Mouse (Mus musculus): ENCODE measurements around the gene Zfp36l2. TPM values are rescaled to one million over a fixed set of nuclear protein-coding genes. Genes with fewer than 3 reads are reported as not detected.

The Zfp36l2 gene
- polyA plus RNA-seq, 1 experiment from 2014 or later, result 5.0 TPM

DNA sequence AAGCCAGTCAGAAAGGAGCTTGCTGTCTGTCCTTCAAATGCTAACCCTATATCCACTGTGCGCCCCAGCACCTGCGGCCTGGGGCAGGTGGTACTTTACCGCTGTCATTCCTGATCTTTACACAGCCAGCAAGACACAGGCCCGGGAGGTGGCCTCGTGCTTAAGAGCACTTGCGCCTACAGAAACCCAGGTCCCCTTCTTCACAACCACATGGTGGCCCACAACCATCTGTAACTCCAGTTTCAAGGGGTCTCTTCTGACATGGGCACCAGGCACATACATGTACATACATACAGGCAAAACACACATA, 32.8 kb downstream of the Zfp36l2 start:
- ATAC-seq, result no peak
- H3K4me1 ChIP-seq, result peaks cover 8% of the 10 kb centered on the region; the same call in 1 of the 2 replicates
- H3K4me3 ChIP-seq, result no peak overlapping the region
- no peak overlapping the region for H3K27ac ChIP-seq
- 92% methylated on average over 6 of the region's 6 CpGs for WGBS
- no peaks in the 10 kb centered on the region for H3K9me3 ChIP-seq (replicated peaks)
- no peak overlapping the region for H3K4me2 ChIP-seq
- H3K36me3 ChIP-seq (ENCODE audit: poor library complexity, severe bottlenecking), result no peaks in the 10 kb centered on the region
- H3K27me3 ChIP-seq, result peaks cover 13% of the 10 kb centered on the region
- no peak overlapping the region for H3K9ac ChIP-seq

DNA sequence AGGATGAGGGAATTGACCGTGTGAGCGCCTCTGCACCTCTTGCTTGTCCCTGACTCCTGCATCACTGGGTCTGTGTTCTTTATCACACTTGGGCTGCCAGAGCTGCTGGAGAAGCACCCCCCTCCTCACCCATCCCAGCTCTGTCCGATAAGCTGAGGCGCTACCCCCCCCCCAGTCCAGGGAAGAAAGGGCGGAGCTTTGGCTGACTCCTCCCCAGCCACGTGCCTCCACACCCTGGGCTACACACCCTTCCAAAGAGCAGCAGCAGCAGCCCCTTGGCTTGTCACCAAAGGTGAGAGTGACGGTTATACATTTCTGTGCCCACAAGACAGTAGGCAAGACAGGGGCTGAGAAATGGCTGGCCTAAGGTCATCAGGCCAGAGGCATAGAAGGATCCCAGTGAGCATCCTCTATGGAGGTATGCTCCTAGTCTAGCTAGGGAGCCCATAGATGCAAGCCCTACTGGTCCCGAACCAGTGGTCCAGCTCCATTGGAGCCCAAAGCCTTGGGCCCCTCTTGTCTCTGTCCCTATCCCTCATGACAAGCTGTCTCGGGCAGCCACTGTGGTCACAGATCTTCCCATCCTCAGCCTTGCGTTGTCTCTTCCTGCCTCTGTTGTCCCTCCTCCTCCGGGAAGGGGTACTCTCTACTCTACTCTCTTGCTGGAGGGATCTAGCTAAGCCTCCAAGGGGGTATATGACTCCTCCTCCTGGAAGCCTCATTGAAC, 33.3 kb downstream of the Zfp36l2 start:
- WGBS, result 92% methylated on average over 11 of the region's 11 CpGs
- ATAC-seq, result no peak
- no peaks in the 10 kb centered on the region for H3K36me3 ChIP-seq (ENCODE audit: poor library complexity, severe bottlenecking)

GRCm38 (mm10) chr17:84152976-84153786, 34.6 kb downstream of the Zfp36l2 start:
- Histone ChIP-seq H3K36me3 (ENCODE audit: poor library complexity, severe bottlenecking) (no peaks in the 10 kb centered on the region), H3K27me3 (peaks cover 13% of the 10 kb centered on the region), H3K4me2 (no peak overlapping the region), H3K27ac (no peak overlapping the region), H3K9ac (no peak overlapping the region), H3K4me3 (no peak overlapping the region), H3K9me3 (replicated peaks) (no peaks in the 10 kb centered on the region), H3K4me1 (peaks cover 24% of the 10 kb centered on the region)
- ATAC-seq, result no peak
- WGBS, result 84% methylated on average over 12 of the region's 12 CpGs

More for the DNA sequence above, 33.3 kb downstream of the Zfp36l2 start:
- Histone ChIP-seq H3K4me2 (no peak overlapping the region), H3K9ac (no peak overlapping the region), H3K4me3 (no peak overlapping the region), H3K9me3 (replicated peaks) (no peaks in the 10 kb centered on the region), H3K4me1 (peaks cover 12% of the 10 kb centered on the region), H3K27ac (no peak overlapping the region), H3K27me3 (peaks cover 13% of the 10 kb centered on the region)

DNA sequence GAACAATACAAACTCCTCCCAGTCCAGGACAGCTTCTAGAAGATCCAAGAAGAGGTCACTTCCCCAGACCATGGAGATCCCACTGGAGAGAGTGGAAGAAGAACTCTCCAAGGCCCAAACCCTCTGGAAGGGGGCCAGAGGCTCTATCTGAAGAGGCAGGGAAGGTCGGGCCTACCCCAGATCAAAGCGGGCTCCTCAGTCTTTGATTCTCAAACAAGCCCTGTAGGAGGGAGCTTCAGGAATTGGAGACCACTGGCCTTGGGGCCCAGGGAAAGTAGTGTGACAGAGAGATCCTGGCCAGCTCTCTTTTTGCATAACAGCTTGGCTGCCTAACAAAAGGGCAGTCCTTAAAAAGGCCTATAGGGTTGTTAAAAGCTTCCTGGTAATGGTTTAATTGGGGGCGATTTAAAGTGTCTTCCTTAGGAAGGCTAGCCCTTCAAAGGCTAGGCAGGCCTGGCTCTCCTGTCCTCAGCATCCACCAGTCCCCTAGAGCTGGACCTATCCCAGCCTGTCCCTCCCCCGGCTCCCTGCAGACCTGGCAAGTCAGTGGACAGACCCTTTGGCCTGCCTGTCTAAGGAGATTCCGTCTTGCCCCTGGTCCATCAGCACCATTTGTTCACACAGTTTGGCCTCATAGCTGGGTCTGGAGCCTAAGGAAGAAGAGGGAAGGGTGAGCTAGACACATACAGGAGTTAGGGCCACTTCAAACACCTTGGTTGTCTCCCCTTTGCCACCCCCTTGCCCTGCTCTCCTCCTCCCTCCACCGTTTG, 35.4 kb downstream of the Zfp36l2 start:
- no peaks in the 10 kb centered on the region for H3K9me3 ChIP-seq (replicated peaks)
- no peak overlapping the region for H3K9ac ChIP-seq
- WGBS, result 28% methylated on average over 6 of the region's 6 CpGs
- H3K27me3 ChIP-seq, result peaks cover 7% of the 10 kb centered on the region
- no peak overlapping the region for H3K4me2 ChIP-seq
- H3K36me3 ChIP-seq (ENCODE audit: poor library complexity, severe bottlenecking), result no peaks in the 10 kb centered on the region
- H3K27ac ChIP-seq, result no peak overlapping the region
- no peak for ATAC-seq
- peaks cover 24% of the 10 kb centered on the region for H3K4me1 ChIP-seq
- H3K4me3 ChIP-seq, result no peak overlapping the region

DNA sequence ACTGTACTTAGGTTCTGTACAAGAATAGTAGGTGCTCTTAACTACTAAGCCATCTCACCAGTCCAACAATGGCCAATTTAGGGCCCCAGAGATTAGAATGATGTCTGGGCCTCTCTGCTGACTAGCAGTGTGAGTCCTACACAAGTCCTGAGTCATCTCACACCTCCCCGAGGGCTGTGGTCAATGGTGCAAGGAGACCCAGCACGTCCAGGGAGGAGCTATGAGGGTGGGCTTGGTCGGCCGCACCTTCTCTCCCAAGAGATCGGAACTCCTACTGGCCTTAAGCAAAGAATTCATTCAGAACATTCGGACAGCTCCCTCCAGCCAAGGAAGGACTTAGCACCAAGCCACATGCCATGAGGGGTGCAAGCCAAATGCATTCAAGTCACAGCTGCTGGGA, 36.4 kb downstream of the Zfp36l2 start:
- Histone ChIP-seq H3K4me2 (no peak overlapping the region), H3K9ac (no peak overlapping the region), H3K36me3 (ENCODE audit: poor library complexity, severe bottlenecking) (no peaks in the 10 kb centered on the region), H3K27me3 (no peaks in the 10 kb centered on the region), H3K9me3 (replicated peaks) (no peaks in the 10 kb centered on the region), H3K4me3 (no peak overlapping the region), H3K27ac (no peak overlapping the region), H3K4me1 (peaks cover 31% of the 10 kb centered on the region)
- WGBS, result 84% methylated on average over 6 of the region's 6 CpGs
- ATAC-seq, result no peak

DNA sequence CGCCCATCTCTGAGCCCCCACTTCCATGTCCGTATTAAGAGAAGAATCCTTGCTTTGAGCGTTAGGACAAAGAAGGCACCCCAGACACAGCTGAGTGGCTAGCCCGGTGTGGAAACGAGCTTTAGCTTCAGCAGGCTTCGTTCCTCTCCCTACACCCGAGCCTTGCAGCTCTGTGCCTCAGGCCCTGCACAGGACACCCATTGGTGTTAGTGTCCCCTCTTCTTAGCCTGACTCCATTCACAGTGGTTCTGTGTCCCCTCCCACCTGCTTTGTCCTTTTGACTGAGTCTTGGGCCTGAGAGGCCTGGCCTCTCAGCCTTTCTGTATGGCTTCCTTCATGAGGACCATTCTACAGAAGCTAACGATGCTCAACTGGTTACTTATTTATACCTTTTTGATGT, 37.5 kb downstream of the Zfp36l2 start:
- Histone ChIP-seq H3K4me1 (peaks cover 37% of the 10 kb centered on the region), H3K9me3 (replicated peaks) (no peaks in the 10 kb centered on the region), H3K27ac (no peak overlapping the region), H3K4me3 (no peak overlapping the region), H3K36me3 (ENCODE audit: poor library complexity, severe bottlenecking) (no peaks in the 10 kb centered on the region), H3K4me2 (no peak overlapping the region), H3K9ac (no peak overlapping the region), H3K27me3 (no peaks in the 10 kb centered on the region)
- no peak for ATAC-seq
- 39% methylated on average over 8 of the region's 8 CpGs for WGBS

GRCm38 (mm10) chr17:84149566-84149965, 38.2 kb downstream of the Zfp36l2 start:
- no peak for ATAC-seq
- Histone ChIP-seq H3K4me3 (no peak overlapping the region), H3K4me1 (peaks cover 37% of the 10 kb centered on the region), H3K36me3 (ENCODE audit: poor library complexity, severe bottlenecking) (no peaks in the 10 kb centered on the region), H3K27ac (no peak overlapping the region), H3K4me2 (no peak overlapping the region), H3K9ac (no peak overlapping the region), H3K27me3 (0 out of 2 replicates have a peak, but pooled peaks cover 4% of the 10 kb centered on the region), H3K9me3 (replicated peaks) (no peaks in the 10 kb centered on the region)
- WGBS, result 28% methylated on average over 5 of the region's 5 CpGs

GRCm38 (mm10) chr17:84148499-84149484, 39.0 kb downstream of the Zfp36l2 start:
- WGBS, result 24% methylated on average over 11 of the region's 11 CpGs
- Histone ChIP-seq H3K4me2 (no peak overlapping the region), H3K36me3 (ENCODE audit: poor library complexity, severe bottlenecking) (no peaks in the 10 kb centered on the region), H3K4me1 (peaks cover 37% of the 10 kb centered on the region), H3K27me3 (0 out of 2 replicates have a peak, but pooled peaks cover 4% of the 10 kb centered on the region), H3K9me3 (replicated peaks) (no peaks in the 10 kb centered on the region), H3K9ac (no peak overlapping the region), H3K4me3 (no peak overlapping the region), H3K27ac (peak overlapping the region; percentile 44)
- peak; percentile 83 for ATAC-seq

DNA sequence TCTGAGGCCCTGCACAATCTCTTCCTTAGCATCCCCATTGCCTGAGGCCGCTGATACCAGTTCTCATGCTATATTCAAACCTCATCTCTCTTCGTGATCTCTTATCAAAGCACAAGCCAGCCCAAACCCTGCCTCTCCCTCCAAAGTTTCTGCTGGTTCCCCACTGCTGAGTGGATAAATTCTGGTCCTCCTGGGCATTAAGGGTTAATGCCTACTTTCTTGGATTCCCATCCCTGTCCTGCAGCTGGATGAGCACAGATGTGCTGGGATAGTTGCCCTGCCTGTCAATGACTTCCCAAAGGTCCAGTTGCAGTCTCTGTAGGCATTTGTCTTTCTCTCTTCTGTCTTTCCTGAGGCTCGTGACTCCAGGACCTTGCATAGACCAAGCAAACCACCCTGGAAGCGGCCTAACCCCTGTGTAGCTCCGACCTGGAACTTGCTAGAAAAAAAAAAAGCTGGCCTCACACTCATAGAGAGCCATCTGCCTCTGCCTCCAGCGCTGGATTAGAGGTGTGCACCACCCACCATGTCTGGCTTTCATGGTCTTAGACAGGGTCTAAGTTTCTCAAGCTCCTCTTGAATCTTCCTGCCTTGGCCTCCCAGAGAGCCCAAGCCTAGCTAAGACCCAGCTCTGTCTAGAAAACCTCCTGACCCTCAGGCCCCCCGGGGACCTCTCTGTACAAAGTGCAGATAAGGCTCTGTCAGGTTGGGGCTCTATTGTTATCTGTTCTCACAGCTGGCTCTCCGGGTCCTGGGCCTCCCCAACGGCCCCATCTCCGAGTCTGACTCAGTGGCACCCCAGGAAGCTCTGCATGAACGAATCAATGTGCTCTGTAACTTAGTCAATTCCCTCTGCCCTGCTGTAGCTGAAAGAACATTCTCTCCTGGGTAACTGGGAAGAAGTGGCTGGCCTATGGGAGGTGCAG, 40.3 kb downstream of the Zfp36l2 start:
- Histone ChIP-seq H3K4me2 (no peak overlapping the region), H3K27ac (no peak overlapping the region), H3K9ac (no peak overlapping the region), H3K36me3 (ENCODE audit: poor library complexity, severe bottlenecking) (no peaks in the 10 kb centered on the region), H3K4me1 (peaks cover 34% of the 10 kb centered on the region), H3K9me3 (replicated peaks) (no peaks in the 10 kb centered on the region), H3K27me3 (0 out of 2 replicates have a peak, but pooled peaks cover 4% of the 10 kb centered on the region), H3K4me3 (no peak overlapping the region)
- 51% methylated on average over 11 of the region's 11 CpGs for WGBS
- no peak for ATAC-seq

DNA sequence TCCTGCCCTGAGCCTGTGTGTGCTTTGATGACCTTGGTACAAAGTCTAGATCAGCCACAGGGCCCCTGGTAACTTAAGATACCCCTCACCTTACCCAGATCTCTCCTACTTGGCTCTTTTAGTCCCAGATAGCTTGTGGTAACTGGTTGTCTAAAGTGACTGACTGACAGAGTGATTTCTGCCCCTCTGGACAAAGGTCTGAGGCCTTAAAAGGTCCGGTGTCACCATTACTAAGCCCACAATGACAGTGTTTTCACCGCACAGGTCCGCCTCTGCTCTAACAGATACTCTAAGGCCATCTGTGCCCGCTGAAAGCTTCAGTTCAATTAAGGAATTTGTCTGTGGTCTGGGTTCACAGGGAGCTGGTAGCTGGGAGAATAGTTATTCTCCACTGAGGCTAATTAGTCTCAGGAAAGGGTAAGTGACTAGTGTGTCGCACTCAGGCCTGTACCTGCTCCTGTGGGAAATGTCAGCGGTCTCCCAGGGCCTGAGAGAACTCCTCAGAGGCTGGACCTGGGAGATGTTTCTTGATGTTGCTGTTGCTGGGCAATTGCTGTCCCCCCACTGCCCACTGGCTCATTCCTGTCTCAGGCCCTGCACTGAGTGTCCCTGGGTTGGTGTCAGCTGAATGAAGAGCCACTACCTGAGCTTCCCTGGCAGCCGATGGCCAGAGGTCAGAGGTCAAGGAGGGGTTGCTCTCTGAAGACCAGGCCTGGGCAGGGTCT, 41.1 kb downstream of the Zfp36l2 start:
- Histone ChIP-seq H3K4me2 (no peak overlapping the region), H3K36me3 (ENCODE audit: poor library complexity, severe bottlenecking) (no peaks in the 10 kb centered on the region), H3K27me3 (0 out of 2 replicates have a peak, but pooled peaks cover 4% of the 10 kb centered on the region), H3K4me3 (no peak overlapping the region), H3K9ac (no peak overlapping the region), H3K9me3 (replicated peaks) (no peaks in the 10 kb centered on the region), H3K4me1 (peaks cover 29% of the 10 kb centered on the region), H3K27ac (no peak overlapping the region)
- no peak for ATAC-seq
- 27% methylated on average over 7 of the region's 7 CpGs for WGBS
